Mouse (Mus musculus): ENCODE results near the gene Ces1d.

Ces1d gene

GRCm38 (mm10) chr8:93132196-93132595 lies 65.4 kb downstream of the Ces1d start:
- no peak for DNase-seq

DNA sequence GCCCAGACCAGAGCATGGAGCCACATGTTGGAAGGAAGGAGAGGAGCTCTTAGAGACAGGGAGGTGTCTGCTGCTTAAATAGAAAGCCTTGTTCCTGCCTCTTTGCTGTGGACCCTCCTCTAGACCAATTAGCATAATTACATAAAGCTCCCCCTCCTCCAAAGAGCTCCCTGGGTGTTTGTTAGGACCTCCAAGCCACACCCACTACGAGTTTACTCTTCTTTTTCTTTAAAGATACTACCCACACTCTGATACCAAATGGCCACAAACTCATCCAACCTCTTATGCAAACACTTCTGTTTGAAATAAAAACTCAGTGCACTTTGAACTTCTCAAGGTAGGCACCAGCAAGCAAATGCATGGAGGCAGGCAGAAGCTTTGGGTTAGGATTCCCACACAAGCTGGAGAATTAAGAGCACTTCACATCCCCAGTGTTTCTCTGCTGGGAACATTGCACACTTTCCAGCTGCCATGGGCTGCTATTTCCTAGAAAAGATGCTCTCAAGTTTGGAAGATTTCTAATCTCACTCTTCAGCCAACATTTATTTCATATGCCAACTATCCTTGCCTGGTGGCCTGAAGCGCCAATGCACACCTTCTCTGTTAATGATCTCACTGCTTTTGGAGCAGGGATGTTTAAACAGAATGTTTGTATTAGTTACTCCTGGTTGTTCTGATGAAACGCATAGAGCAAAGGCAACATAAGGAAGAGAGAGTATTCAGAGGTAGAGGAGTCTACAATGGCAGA lies 66.2 kb downstream of the Ces1d start, which contains the start of gene Ces1c:
Ces1c (minus strand) TSS at position 51 of the 748 bp plus-strand sequence.
- DNase-seq, result no peak

- DNase-seq, result no peak
These were observed 71.2 kb downstream of the Ces1d start for GRCm38 (mm10) chr8:93126476-93126875.

DNA sequence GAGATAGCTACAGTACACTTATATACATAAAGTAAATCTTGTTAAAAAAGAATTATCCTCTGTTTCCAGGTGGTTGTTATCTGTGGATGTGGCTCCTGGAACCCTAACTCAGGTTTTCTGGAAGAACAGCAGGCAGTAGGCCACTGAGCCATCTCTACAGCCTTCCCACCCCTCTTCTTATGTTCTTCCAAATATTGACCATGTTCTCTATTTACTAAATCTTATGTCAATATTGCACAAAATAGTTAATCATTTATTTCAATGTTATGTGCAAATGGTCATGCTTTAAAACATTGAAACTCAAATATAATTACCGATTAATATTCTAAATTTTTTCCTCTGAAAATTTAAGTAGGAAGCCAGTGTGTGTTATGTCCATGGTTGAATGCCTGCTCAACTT lies 75.6 kb downstream of the Ces1d start:
- DNase-seq, result no peak
